Mouse (Mus musculus) embryonic fibroblast, embryonic 13.5 days (primary cell): ENCODE measurements at regions not wholly inside any gene's neighbourhood (a gene's known extent, or its start where the extent isn't known, plus 50 kb on each side); places are given as distances from the start of the nearest gene placed in this dataset.

Experiments
- CTCF ChIP-seq: IDR thresholded peaks from 2 replicates; pipeline ENCODE4 v1.5.1; 2011; ENCODE audit warnings: mild to moderate bottlenecking, control low read depth, low read length, moderate library complexity, borderline replicate concordance; ENCODE audit not compliant: insufficient read depth
- POLR2A ChIP-seq: IDR thresholded peaks from 2 replicates; pipeline ENCODE4 v1.6.1; 2011; ENCODE audit warnings: low read depth, mild to moderate bottlenecking, control low read depth, low read length, moderate library complexity

- TF ChIP-seq CTCF (0 out of 2 replicates have a peak, but pooled peaks have one; percentile 23), POLR2A (no peak)
Observed at GRCm38 (mm10) chr2:142967250-142967649, 65.9 kb upstream of the Kif16b start.
